Mouse (Mus musculus): ENCODE results near the gene Snrpe. TPM values are rescaled to one million over a fixed set of nuclear protein-coding genes. Genes with fewer than 3 reads are reported as not detected.

Gene Snrpe
- polyA plus RNA-seq, 1 experiment from 2014 or later: 785 TPM

GRCm38 (mm10) chr1:133632168-133632567 is 22.1 kb upstream of the Snrpe start:
- no peak for ATAC-seq (ENCODE audit: insufficient number of reproducible peaks, insufficient read depth, low FRiP score, low read depth)
- Histone ChIP-seq H3K4me3 (ENCODE audit: low read depth, low read length) (no peak overlapping the region), H3K4me1 (ENCODE audit: control insufficient read depth, insufficient read depth, low read length) (no peaks in the 10 kb centered on the region), H3K27me3 (ENCODE audit: control insufficient read depth, insufficient read depth, low read length) (no peaks in the 10 kb centered on the region), H3K9ac (replicated peaks; ENCODE audit: low read depth, low read length) (no peak overlapping the region), H3K9me3 (ENCODE audit: control insufficient read depth, low read depth, low read length) (no peaks in the 10 kb centered on the region), H3K27ac (ENCODE audit: low read length) (no peak overlapping the region), H3K36me3 (ENCODE audit: control insufficient read depth, insufficient read depth, low read length) (peaks cover 84% of the 10 kb centered on the region), H3K4me2 (replicated peaks; ENCODE audit: low read depth, low read length) (no peak overlapping the region)
- WGBS: 84% methylated on average over 2 of the region's 2 CpGs

GRCm38 (mm10) chr1:133625052-133625451 is 15.0 kb upstream of the Snrpe start:
- ATAC-seq (ENCODE audit: insufficient number of reproducible peaks, insufficient read depth, low FRiP score, low read depth): no peak
- 75% methylated on average over 2 of the region's 2 CpGs for WGBS
- Histone ChIP-seq H3K27me3 (ENCODE audit: control insufficient read depth, insufficient read depth, low read length) (no peaks in the 10 kb centered on the region), H3K36me3 (ENCODE audit: control insufficient read depth, insufficient read depth, low read length) (peaks cover 73% of the 10 kb centered on the region), H3K4me1 (ENCODE audit: control insufficient read depth, insufficient read depth, low read length) (no peaks in the 10 kb centered on the region), H3K9me3 (ENCODE audit: control insufficient read depth, low read depth, low read length) (no peaks in the 10 kb centered on the region), H3K9ac (replicated peaks; ENCODE audit: low read depth, low read length) (no peak overlapping the region), H3K4me2 (replicated peaks; ENCODE audit: low read depth, low read length) (no peak overlapping the region), H3K27ac (ENCODE audit: low read length) (no peak overlapping the region), H3K4me3 (ENCODE audit: low read depth, low read length) (no peak overlapping the region)

GRCm38 (mm10) chr1:133618311-133618710 is 8.2 kb upstream of the Snrpe start:
- WGBS: 71% methylated on average over 8 of the region's 8 CpGs
- Histone ChIP-seq H3K27me3 (ENCODE audit: control insufficient read depth, insufficient read depth, low read length) (no peaks in the 10 kb centered on the region), H3K4me2 (replicated peaks; ENCODE audit: low read depth, low read length) (no peak overlapping the region), H3K4me1 (ENCODE audit: control insufficient read depth, insufficient read depth, low read length) (no peaks in the 10 kb centered on the region), H3K27ac (ENCODE audit: low read length) (no peak overlapping the region), H3K4me3 (ENCODE audit: low read depth, low read length) (no peak overlapping the region), H3K9me3 (ENCODE audit: control insufficient read depth, low read depth, low read length) (no peaks in the 10 kb centered on the region), H3K9ac (replicated peaks; ENCODE audit: low read depth, low read length) (no peak overlapping the region), H3K36me3 (ENCODE audit: control insufficient read depth, insufficient read depth, low read length) (peaks cover 47% of the 10 kb centered on the region)
- no peak for ATAC-seq (ENCODE audit: insufficient number of reproducible peaks, insufficient read depth, low FRiP score, low read depth)

- peaks cover 43% of the 10 kb centered on the region for H3K36me3 ChIP-seq (ENCODE audit: control insufficient read depth, insufficient read depth, low read length)
- no peak overlapping the region for H3K9ac ChIP-seq (replicated peaks; ENCODE audit: low read depth, low read length)
These were observed 7.8 kb upstream of the Snrpe start for GRCm38 (mm10) chr1:133617908-133618307.

GRCm38 (mm10) chr1:133613817-133614216 is 3.7 kb upstream of the Snrpe start:
- Histone ChIP-seq H3K9ac (replicated peaks; ENCODE audit: low read depth, low read length) (no peak overlapping the region), H3K4me2 (replicated peaks; ENCODE audit: low read depth, low read length) (no peak overlapping the region), H3K4me3 (ENCODE audit: low read depth, low read length) (no peak overlapping the region), H3K27me3 (ENCODE audit: control insufficient read depth, insufficient read depth, low read length) (no peaks in the 10 kb centered on the region), H3K27ac (ENCODE audit: low read length) (no peak overlapping the region), H3K4me1 (ENCODE audit: control insufficient read depth, insufficient read depth, low read length) (no peaks in the 10 kb centered on the region), H3K9me3 (ENCODE audit: control insufficient read depth, low read depth, low read length) (no peaks in the 10 kb centered on the region), H3K36me3 (ENCODE audit: control insufficient read depth, insufficient read depth, low read length) (peaks cover 16% of the 10 kb centered on the region; the same call in 1 of the 2 replicates)
- no peak for ATAC-seq (ENCODE audit: insufficient number of reproducible peaks, insufficient read depth, low FRiP score, low read depth)
- WGBS: 77% methylated on average over 3 of the region's 3 CpGs

More at GRCm38 (mm10) chr1:133617908-133618307, 7.8 kb upstream of the Snrpe start:
- ATAC-seq (ENCODE audit: insufficient number of reproducible peaks, insufficient read depth, low FRiP score, low read depth): no peak
- Histone ChIP-seq H3K27me3 (ENCODE audit: control insufficient read depth, insufficient read depth, low read length) (no peaks in the 10 kb centered on the region), H3K4me2 (replicated peaks; ENCODE audit: low read depth, low read length) (no peak overlapping the region), H3K4me1 (ENCODE audit: control insufficient read depth, insufficient read depth, low read length) (no peaks in the 10 kb centered on the region), H3K4me3 (ENCODE audit: low read depth, low read length) (no peak overlapping the region), H3K9me3 (ENCODE audit: control insufficient read depth, low read depth, low read length) (no peaks in the 10 kb centered on the region), H3K27ac (ENCODE audit: low read length) (no peak overlapping the region)
- WGBS: 44% methylated on average over 2 of the region's 2 CpGs

- WGBS: 91% methylated on average over 1 of the region's 1 CpGs
- H3K4me1 ChIP-seq (ENCODE audit: control insufficient read depth, insufficient read depth, low read length): 0 out of 2 replicates have a peak, but pooled peaks cover 2% of the 10 kb centered on the region
- no peaks in the 10 kb centered on the region for H3K9me3 ChIP-seq (ENCODE audit: control insufficient read depth, low read depth, low read length)
- no peak overlapping the region for H3K27ac ChIP-seq (ENCODE audit: low read length)
- H3K4me2 ChIP-seq (replicated peaks; ENCODE audit: low read depth, low read length): no peak overlapping the region
- no peak overlapping the region for H3K4me3 ChIP-seq (ENCODE audit: low read depth, low read length)
- H3K9ac ChIP-seq (replicated peaks; ENCODE audit: low read depth, low read length): no peak overlapping the region
- H3K36me3 ChIP-seq (ENCODE audit: control insufficient read depth, insufficient read depth, low read length): peaks cover 16% of the 10 kb centered on the region
- no peaks in the 10 kb centered on the region for H3K27me3 ChIP-seq (ENCODE audit: control insufficient read depth, insufficient read depth, low read length)
- no peak for ATAC-seq (ENCODE audit: insufficient number of reproducible peaks, insufficient read depth, low FRiP score, low read depth)
These were observed 1.3 kb upstream of the Snrpe start for GRCm38 (mm10) chr1:133611436-133611835.

- no peaks in the 10 kb centered on the region for H3K9me3 ChIP-seq (ENCODE audit: control insufficient read depth, low read depth, low read length)
- WGBS: 56% methylated on average over 6 of the region's 6 CpGs
- no peak overlapping the region for H3K4me3 ChIP-seq (ENCODE audit: low read depth, low read length)
- H3K9ac ChIP-seq (replicated peaks; ENCODE audit: low read depth, low read length): no peak overlapping the region
- 0 out of 2 replicates have a peak overlapping the region, but pooled peaks have one; percentile 10 for H3K4me2 ChIP-seq (replicated peaks; ENCODE audit: low read depth, low read length)
- H3K4me1 ChIP-seq (ENCODE audit: control insufficient read depth, insufficient read depth, low read length): 0 out of 2 replicates have a peak, but pooled peaks cover 2% of the 10 kb centered on the region
- no peaks in the 10 kb centered on the region for H3K27me3 ChIP-seq (ENCODE audit: control insufficient read depth, insufficient read depth, low read length)
- H3K36me3 ChIP-seq (ENCODE audit: control insufficient read depth, insufficient read depth, low read length): peaks cover 23% of the 10 kb centered on the region
- no peak overlapping the region for H3K27ac ChIP-seq (ENCODE audit: low read length)
- ATAC-seq (ENCODE audit: insufficient number of reproducible peaks, insufficient read depth, low FRiP score, low read depth): no peak
These were observed 510 bp upstream of the Snrpe start for GRCm38 (mm10) chr1:133610601-133611000.

- Histone ChIP-seq H3K4me1 (ENCODE audit: control insufficient read depth, insufficient read depth, low read length) (no peaks in the 10 kb centered on the region), H3K9ac (replicated peaks; ENCODE audit: low read depth, low read length) (no peak overlapping the region), H3K9me3 (ENCODE audit: control insufficient read depth, low read depth, low read length) (no peaks in the 10 kb centered on the region), H3K27me3 (ENCODE audit: control insufficient read depth, insufficient read depth, low read length) (no peaks in the 10 kb centered on the region), H3K4me3 (ENCODE audit: low read depth, low read length) (no peak overlapping the region), H3K27ac (ENCODE audit: low read length) (no peak overlapping the region), H3K4me2 (replicated peaks; ENCODE audit: low read depth, low read length) (no peak overlapping the region), H3K36me3 (ENCODE audit: control insufficient read depth, insufficient read depth, low read length) (peaks cover 67% of the 10 kb centered on the region)
- WGBS: 91% methylated on average over 4 of the region's 4 CpGs
- no peak for ATAC-seq (ENCODE audit: insufficient number of reproducible peaks, insufficient read depth, low FRiP score, low read depth)
These were observed 6.9 kb downstream of the Snrpe start for GRCm38 (mm10) chr1:133603174-133603573.

Measured in stomach, embryonic 14.5 days (tissue).